Mouse (Mus musculus): ENCODE measurements around the gene Kat5.

DNA sequence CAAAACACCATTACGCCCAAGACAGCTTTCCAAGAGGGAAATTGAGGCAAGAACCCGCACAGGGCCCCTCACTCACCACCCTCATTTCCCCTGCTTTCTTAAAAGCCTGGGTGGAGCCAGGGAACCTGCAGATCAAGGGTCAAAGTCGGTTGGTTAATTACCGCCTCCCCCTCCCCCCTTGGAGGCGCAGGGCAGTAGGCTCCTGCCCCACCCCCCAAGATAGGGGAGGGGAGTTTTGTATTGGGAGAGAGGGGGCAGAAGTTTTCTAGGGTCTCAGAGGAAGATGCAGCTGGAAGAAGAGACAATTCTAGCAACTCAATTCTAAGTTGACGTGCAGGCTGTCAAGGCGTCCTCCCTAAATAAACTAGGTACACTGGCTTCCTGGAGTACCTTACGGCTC is 50.8 kb downstream of the Kat5 start:
- TF ChIP-seq POLR2A (IDR thresholded peaks at IDR 0.05; ENCODE audit: insufficient read length, low read depth) (no peak), MYOG (IDR thresholded peaks at IDR 0.05; ENCODE audit: control insufficient read depth in 1 of 3, insufficient read depth in 1 of 3, insufficient read length in 2 of 3, low read depth in 2 of 3) (no peak), POLR2AphosphoS2 (IDR thresholded peaks at IDR 0.05; ENCODE audit: insufficient read length, low read depth) (no peak), CEBPB (IDR thresholded peaks at IDR 0.05; ENCODE audit: insufficient read depth, poor library complexity, severe bottlenecking) (no peak), MYOD1 (IDR thresholded peaks at IDR 0.05; ENCODE audit: control insufficient read depth in 1 of 3, insufficient read length in 2 of 3, low read depth in 2 of 3) (no peak), E2F4 (IDR thresholded peaks at IDR 0.05; ENCODE audit: insufficient read depth) (no peak), MAX (IDR thresholded peaks at IDR 0.05; ENCODE audit: low read depth) (no peak), TCF3 (IDR thresholded peaks at IDR 0.05; ENCODE audit: insufficient read length, low read depth) (no peak), REST (IDR thresholded peaks at IDR 0.05; ENCODE audit: insufficient read depth, insufficient read length) (no peak), TCF12 (IDR thresholded peaks at IDR 0.05; ENCODE audit: insufficient read depth, poor library complexity, severe bottlenecking) (no peak)

All from myocyte (in vitro differentiated cells).